Mouse (Mus musculus) hindbrain, embryonic 12.5 days (tissue): ENCODE results near the gene Nav3. TPM values are rescaled to one million over a fixed set of nuclear protein-coding genes. Genes with fewer than 3 reads are reported as not detected.

Experiments used
- ATAC-seq: fragments of 200-750 bp; cut with Nextera tagmentation; 2 replicates; pipeline ENCODE4 v1.8.0; 2017; ENCODE audit warnings: moderate TSS enrichment; ENCODE audit not compliant: low FRiP score
- H3K27ac ChIP-seq: fragments of 300-500 bp; sonication (generic); 2 replicates; pipeline ENCODE4 v1.5.1; 2016; ENCODE audit warnings: mild to moderate bottlenecking
- H3K27me3 ChIP-seq: fragments of 300-500 bp; sonication (generic); 2 replicates; pipeline ENCODE4 v1.6.1; 2016; ENCODE audit warnings: mild to moderate bottlenecking
- H3K36me3 ChIP-seq: fragments of 300-500 bp; sonication (generic); 2 replicates; pipeline ENCODE4 v1.6.1; 2016; ENCODE audit warnings: mild to moderate bottlenecking
- H3K4me1 ChIP-seq: fragments of 300-500 bp; sonication (generic); 2 replicates; pipeline ENCODE4 v1.6.1; 2016
- H3K4me2 ChIP-seq: fragments of 300-500 bp; sonication (generic); replicated peaks from 2 replicates; pipeline ENCODE4 v1.6.1; 2016; ENCODE audit warnings: mild to moderate bottlenecking
- H3K4me3 ChIP-seq: fragments of 300-500 bp; sonication (generic); 2 replicates; pipeline ENCODE4 v1.5.1; 2016; ENCODE audit warnings: mild to moderate bottlenecking
- H3K9ac ChIP-seq: fragments of 300-500 bp; sonication (generic); 2 replicates; pipeline ENCODE4 v1.6.1; 2016; ENCODE audit warnings: mild to moderate bottlenecking, moderate library complexity
- H3K9me3 ChIP-seq: fragments of 300-500 bp; sonication (generic); replicated peaks from 2 replicates; pipeline ENCODE4 v1.6.1; 2016; ENCODE audit warnings: mild to moderate bottlenecking
- WGBS: fragments of 180-500 bp; shearing (Covaris S2); methylation state at CpG from one replicate; pipeline ENCODE4 v1.1.7; 2016; 5-methylcytosine and 5-hydroxymethylcytosine counted together
- polyA plus RNA-seq: library from polyadenylated mRNA; unstranded; fragments of >200 nt; fragmentation: Nextera tagmentation; extraction: Ambion mirVana; gene quantifications from 2 replicates; pipeline ENCODE4 v1.2.1, GENCODE M21; 2016

The Nav3 gene
- polyA plus RNA-seq, 1 experiment from 2014 or later = 16.0 TPM

- Histone ChIP-seq H3K27me3 (no peaks in the 10 kb centered on the region), H3K4me3 (no peak overlapping the region), H3K9me3 (no peaks in the 10 kb centered on the region), H3K4me2 (no peak overlapping the region), H3K36me3 (no peaks in the 10 kb centered on the region), H3K27ac (no peak overlapping the region), H3K9ac (no peak overlapping the region), H3K4me1 (peaks cover 6% of the 10 kb centered on the region)
- no peak for ATAC-seq
- 28% methylated on average over 3 of the region's 3 CpGs for WGBS
Observed at GRCm38 (mm10) chr10:110000755-110001247, 455.2 kb downstream of the Nav3 start.

GRCm38 (mm10) chr10:109999904-110000303 is 456.1 kb downstream of the Nav3 start:
- ATAC-seq = no peak
- H3K4me2 ChIP-seq = no peak overlapping the region
- 71% methylated on average over 10 of the region's 10 CpGs for WGBS
- peaks cover 6% of the 10 kb centered on the region for H3K4me1 ChIP-seq
- H3K9ac ChIP-seq = no peak overlapping the region
- no peak overlapping the region for H3K27ac ChIP-seq
- H3K36me3 ChIP-seq = no peaks in the 10 kb centered on the region
- no peaks in the 10 kb centered on the region for H3K27me3 ChIP-seq
- H3K9me3 ChIP-seq = no peaks in the 10 kb centered on the region
- no peak overlapping the region for H3K4me3 ChIP-seq

GRCm38 (mm10) chr10:109994302-109994701 is 461.7 kb downstream of the Nav3 start:
- Histone ChIP-seq H3K9me3 (no peaks in the 10 kb centered on the region), H3K4me2 (no peak overlapping the region), H3K27ac (no peak overlapping the region), H3K36me3 (no peaks in the 10 kb centered on the region), H3K4me1 (no peaks in the 10 kb centered on the region), H3K4me3 (no peak overlapping the region), H3K9ac (no peak overlapping the region), H3K27me3 (no peaks in the 10 kb centered on the region)
- no peak for ATAC-seq
- WGBS = 72% methylated on average over 5 of the region's 5 CpGs

- Histone ChIP-seq H3K27ac (no peak overlapping the region), H3K9ac (no peak overlapping the region), H3K4me3 (no peak overlapping the region), H3K4me2 (no peak overlapping the region), H3K4me1 (no peaks in the 10 kb centered on the region), H3K36me3 (no peaks in the 10 kb centered on the region), H3K9me3 (no peaks in the 10 kb centered on the region), H3K27me3 (no peaks in the 10 kb centered on the region)
- no peak for ATAC-seq
- WGBS = 85% methylated on average over 8 of the region's 8 CpGs
Observed at GRCm38 (mm10) chr10:109985824-109986485, 470.0 kb downstream of the Nav3 start.

GRCm38 (mm10) chr10:109976351-109976750 is 479.7 kb downstream of the Nav3 start:
- Histone ChIP-seq H3K27ac (no peak overlapping the region), H3K9me3 (no peaks in the 10 kb centered on the region), H3K4me2 (no peak overlapping the region), H3K9ac (no peak overlapping the region), H3K4me3 (no peak overlapping the region), H3K36me3 (no peaks in the 10 kb centered on the region), H3K27me3 (no peaks in the 10 kb centered on the region), H3K4me1 (no peaks in the 10 kb centered on the region)
- no peak for ATAC-seq
- WGBS = 85% methylated on average over 8 of the region's 8 CpGs

GRCm38 (mm10) chr10:109974177-109974576 is 481.8 kb downstream of the Nav3 start:
- ATAC-seq = no peak
- Histone ChIP-seq H3K27me3 (no peaks in the 10 kb centered on the region), H3K4me3 (no peak overlapping the region), H3K4me1 (no peaks in the 10 kb centered on the region), H3K27ac (no peak overlapping the region), H3K36me3 (no peaks in the 10 kb centered on the region), H3K9ac (no peak overlapping the region), H3K4me2 (no peak overlapping the region), H3K9me3 (no peaks in the 10 kb centered on the region)
- 68% methylated on average over 4 of the region's 4 CpGs for WGBS

DNA sequence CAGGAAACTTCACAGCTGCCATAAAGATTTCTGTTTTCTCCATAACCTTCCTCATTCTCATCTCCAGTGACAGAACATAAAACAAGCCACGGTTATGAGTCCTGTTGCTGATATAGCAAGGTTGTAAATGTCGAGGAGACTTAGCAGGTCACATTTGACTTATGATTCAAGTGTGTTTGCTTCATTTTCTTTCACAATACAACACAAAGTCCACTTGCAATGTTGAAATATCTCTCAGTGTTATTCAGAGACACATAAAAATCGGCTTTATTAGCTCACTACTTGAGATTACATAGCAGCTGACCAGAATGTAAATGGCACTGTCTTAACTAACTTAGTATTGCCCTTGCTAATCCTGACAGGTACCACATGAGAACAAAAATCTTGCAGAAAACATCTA is 482.5 kb downstream of the Nav3 start:
- no peak overlapping the region for H3K27ac ChIP-seq
- H3K27me3 ChIP-seq = no peaks in the 10 kb centered on the region
- H3K36me3 ChIP-seq = no peaks in the 10 kb centered on the region
- H3K9ac ChIP-seq = no peak overlapping the region
- no peak for ATAC-seq
- no peaks in the 10 kb centered on the region for H3K4me1 ChIP-seq
- no peak overlapping the region for H3K4me3 ChIP-seq
- 84% methylated on average over 3 of the region's 3 CpGs for WGBS
- no peaks in the 10 kb centered on the region for H3K9me3 ChIP-seq
- no peak overlapping the region for H3K4me2 ChIP-seq

- Histone ChIP-seq H3K27me3 (no peaks in the 10 kb centered on the region), H3K36me3 (no peaks in the 10 kb centered on the region), H3K4me1 (no peaks in the 10 kb centered on the region), H3K9ac (no peak overlapping the region), H3K9me3 (no peaks in the 10 kb centered on the region), H3K4me3 (no peak overlapping the region), H3K4me2 (no peak overlapping the region), H3K27ac (no peak overlapping the region)
- 66% methylated on average over 3 of the region's 3 CpGs for WGBS
- no peak for ATAC-seq
Observed at GRCm38 (mm10) chr10:109950296-109950695, 505.7 kb downstream of the Nav3 start.

DNA sequence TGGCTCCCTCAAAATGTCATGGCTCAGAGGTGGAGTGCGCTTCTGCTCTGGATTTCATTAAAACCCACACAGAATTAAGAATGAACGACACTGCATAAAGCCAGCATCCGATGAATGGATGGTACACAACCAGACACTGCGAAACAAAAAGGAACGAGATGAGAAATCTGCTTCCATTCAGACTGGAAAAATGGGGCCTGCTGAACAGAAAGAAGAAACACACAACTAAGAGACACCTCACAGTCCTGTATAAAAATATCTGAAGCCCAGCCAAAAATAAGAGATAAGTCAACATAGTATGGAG is 526.7 kb downstream of the Nav3 start:
- Histone ChIP-seq H3K9ac (no peak overlapping the region), H3K4me2 (no peak overlapping the region), H3K9me3 (no peaks in the 10 kb centered on the region), H3K4me3 (no peak overlapping the region), H3K4me1 (peaks cover 8% of the 10 kb centered on the region), H3K27me3 (no peaks in the 10 kb centered on the region), H3K27ac (no peak overlapping the region), H3K36me3 (no peaks in the 10 kb centered on the region)
- peak; percentile 64; the same call in 1 of the 2 replicates for ATAC-seq
- WGBS = 57% methylated on average over 5 of the region's 5 CpGs

DNA sequence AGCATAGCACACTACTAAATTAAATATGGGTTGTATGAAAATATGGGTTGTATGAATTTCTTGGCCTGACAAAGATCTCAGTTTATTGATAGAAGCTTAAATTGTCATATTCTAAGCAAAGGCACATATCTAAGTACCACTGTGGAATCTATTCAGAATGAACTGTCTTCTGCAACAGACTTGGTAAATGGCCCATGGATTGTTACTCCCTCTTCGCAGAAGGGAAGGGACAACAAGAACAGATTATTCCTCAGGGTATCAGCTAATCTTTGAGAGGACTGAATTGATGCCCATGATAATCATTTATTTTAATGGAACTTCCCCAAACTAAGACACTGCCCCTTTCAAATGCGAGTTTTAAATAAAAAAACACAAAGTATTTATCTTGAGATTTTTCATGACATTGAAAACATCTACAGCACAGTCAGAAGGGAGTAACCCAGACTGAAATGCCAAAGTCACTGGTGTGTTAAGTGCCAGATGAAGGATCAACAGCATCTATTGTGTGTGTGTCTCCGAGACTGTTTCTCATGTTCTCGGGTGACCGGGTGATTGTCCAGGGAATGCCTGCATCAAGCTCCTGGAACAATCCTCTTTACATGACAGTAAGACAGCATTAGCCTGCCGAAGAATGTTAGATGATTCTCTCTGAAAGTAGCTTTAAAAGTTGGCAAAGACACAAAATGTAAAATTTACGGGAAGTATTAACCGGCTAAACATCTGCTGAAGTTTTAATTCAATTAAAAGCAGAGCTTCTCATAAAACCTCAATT is 527.3 kb downstream of the Nav3 start:
- H3K27ac ChIP-seq = no peak overlapping the region; the same call in 1 of the 2 replicates
- no peak overlapping the region for H3K4me3 ChIP-seq
- ATAC-seq = peak; percentile 58; the same call in 1 of the 2 replicates

GRCm38 (mm10) chr10:109926149-109926548 is 529.9 kb downstream of the Nav3 start:
- H3K4me1 ChIP-seq = peaks cover 12% of the 10 kb centered on the region
- ATAC-seq = no peak
- no peak overlapping the region for H3K9ac ChIP-seq
- H3K4me3 ChIP-seq = no peak overlapping the region
- WGBS = 85% methylated on average over 3 of the region's 3 CpGs
- H3K9me3 ChIP-seq = no peaks in the 10 kb centered on the region
- H3K36me3 ChIP-seq = no peaks in the 10 kb centered on the region
- H3K27me3 ChIP-seq = no peaks in the 10 kb centered on the region
- H3K4me2 ChIP-seq = no peak overlapping the region
- H3K27ac ChIP-seq = no peak overlapping the region

More for the DNA sequence above, 527.3 kb downstream of the Nav3 start:
- WGBS = 41% methylated on average over 8 of the region's 8 CpGs
- Histone ChIP-seq H3K4me1 (peaks cover 8% of the 10 kb centered on the region), H3K27me3 (no peaks in the 10 kb centered on the region), H3K4me2 (no peak overlapping the region), H3K36me3 (no peaks in the 10 kb centered on the region), H3K9me3 (no peaks in the 10 kb centered on the region), H3K9ac (no peak overlapping the region)

DNA sequence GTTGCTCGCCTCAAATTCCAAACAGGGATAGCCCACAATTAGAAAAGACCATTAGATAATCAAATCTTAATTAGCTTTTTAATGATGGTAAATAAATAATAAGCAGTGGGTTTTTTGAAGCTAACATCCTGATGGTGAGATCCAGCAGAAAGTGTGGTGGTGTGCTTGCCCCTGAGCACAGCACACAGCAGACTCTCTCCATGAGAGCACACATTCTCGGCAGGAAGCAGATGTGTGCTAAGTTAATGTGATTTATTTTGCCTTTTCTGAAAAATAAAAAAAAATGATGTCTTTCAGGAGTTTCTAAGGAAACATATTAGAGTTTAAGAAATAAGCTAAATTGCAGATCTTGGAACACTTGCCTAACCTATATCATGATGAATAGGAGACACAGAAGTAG is 531.9 kb downstream of the Nav3 start:
- no peak overlapping the region for H3K4me3 ChIP-seq
- H3K4me2 ChIP-seq = no peak overlapping the region
- H3K36me3 ChIP-seq = no peaks in the 10 kb centered on the region
- no peaks in the 10 kb centered on the region for H3K9me3 ChIP-seq
- ATAC-seq = no peak
- H3K27ac ChIP-seq = no peak overlapping the region
- H3K4me1 ChIP-seq = peaks cover 11% of the 10 kb centered on the region
- no peak overlapping the region for H3K9ac ChIP-seq
- WGBS = 84% methylated on average over 2 of the region's 2 CpGs
- H3K27me3 ChIP-seq = no peaks in the 10 kb centered on the region

DNA sequence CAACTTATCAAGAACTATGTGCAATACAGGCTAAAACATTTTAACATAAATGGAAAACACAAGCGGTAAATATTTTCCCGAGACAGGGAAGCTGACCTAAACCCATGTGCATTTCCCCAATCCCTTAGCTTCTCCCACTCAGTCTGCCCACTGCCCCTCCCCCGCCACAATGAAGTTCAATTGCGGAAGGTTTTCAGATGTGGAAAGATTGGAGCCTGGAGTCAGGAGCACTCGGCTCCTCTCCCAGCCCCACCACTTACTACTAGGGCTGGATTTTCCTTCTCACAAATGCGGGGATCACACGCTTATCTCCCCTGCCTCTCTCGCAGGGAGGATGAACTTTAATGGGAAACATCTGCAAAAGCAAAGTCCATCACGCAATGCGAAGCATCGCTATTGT is 534.6 kb downstream of the Nav3 start:
- Histone ChIP-seq H3K36me3 (no peaks in the 10 kb centered on the region), H3K4me3 (no peak overlapping the region), H3K27ac (no peak overlapping the region), H3K4me1 (peaks cover 7% of the 10 kb centered on the region; the same call in 1 of the 2 replicates), H3K9ac (no peak overlapping the region), H3K9me3 (no peaks in the 10 kb centered on the region), H3K4me2 (no peak overlapping the region; the same call in 1 of the 2 replicates), H3K27me3 (no peaks in the 10 kb centered on the region)
- 49% methylated on average over 11 of the region's 11 CpGs for WGBS
- ATAC-seq = no peak
